Mouse (Mus musculus): ENCODE data around the gene Pth. TPM values are rescaled to one million over a fixed set of nuclear protein-coding genes. Genes with fewer than 3 reads are reported as not detected.

Gene Pth
- polyA plus RNA-seq, 1 experiment, result not detected

DNA sequence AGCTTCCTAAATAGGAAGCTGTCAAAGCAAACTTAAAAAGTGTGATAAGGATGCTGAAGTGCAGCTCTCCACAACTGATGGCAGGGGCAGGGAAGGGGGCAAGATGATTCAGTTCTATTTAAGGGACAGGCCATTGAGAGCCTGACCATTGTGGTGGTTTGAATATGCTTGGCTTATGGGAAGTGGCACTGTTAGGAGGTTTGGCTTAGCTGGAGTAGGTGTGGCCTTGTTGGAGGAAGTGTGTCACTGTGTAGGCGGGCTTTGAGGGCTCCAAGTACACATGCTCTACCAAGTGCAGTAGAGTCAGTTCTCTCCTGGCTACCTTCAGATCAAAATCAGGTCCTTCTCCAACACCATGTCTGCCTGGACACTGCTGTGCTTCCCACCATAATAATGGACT lies 28.2 kb upstream of the Pth start:
- H3K27ac ChIP-seq (ENCODE audit: insufficient read depth, low read length), result no peak overlapping the region
- H3K4me1 ChIP-seq (ENCODE audit: control insufficient read depth, insufficient read depth, insufficient read length), result 0 out of 2 replicates have a peak, but pooled peaks cover 3% of the 10 kb centered on the region
- H3K27me3 ChIP-seq (ENCODE audit: control insufficient read depth, insufficient read depth, low read length), result no peaks in the 10 kb centered on the region
- WGBS, result 77% methylated on average over 1 of the region's 1 CpGs
- no peak overlapping the region for H3K4me3 ChIP-seq (ENCODE audit: extremely low read depth, insufficient read depth, insufficient read length)
- H3K36me3 ChIP-seq (ENCODE audit: control insufficient read depth, insufficient read depth, low read length), result no peaks in the 10 kb centered on the region
- no peak for DNase-seq (ENCODE audit: low read depth in 1 of 2, low spot score in 2 of 2)
- TF ChIP-seq CTCF (IDR thresholded peaks at IDR 0.05; ENCODE audit: extremely low read depth, insufficient read depth, insufficient read length, insufficient replicate concordance) (no peak), POLR2A (IDR thresholded peaks at IDR 0.05; ENCODE audit: low read depth, low read length) (no peak)

DNA sequence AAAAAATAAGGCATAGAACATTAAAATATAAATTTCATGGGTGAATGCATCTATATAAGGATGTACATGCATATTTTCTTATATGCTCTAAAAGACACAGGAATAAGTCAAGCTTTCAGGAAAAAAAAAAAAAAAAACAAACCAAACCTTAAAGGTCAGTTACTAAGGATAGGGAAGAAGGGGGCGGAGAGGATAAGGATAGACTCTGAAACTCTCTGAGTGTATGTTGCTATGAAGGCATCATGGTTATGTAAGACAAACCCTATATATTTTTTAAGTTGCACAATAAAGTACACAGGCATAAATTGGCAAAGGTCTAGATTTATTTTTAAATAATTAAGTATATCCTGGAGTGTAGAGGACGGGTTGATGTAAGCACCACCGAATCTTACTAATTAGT lies 26.9 kb upstream of the Pth start:
- H3K4me3 ChIP-seq (ENCODE audit: extremely low read depth, insufficient read depth, insufficient read length), result no peak overlapping the region
- no peak for TF ChIP-seq POLR2A (IDR thresholded peaks at IDR 0.05; ENCODE audit: low read depth, low read length)
- TF ChIP-seq CTCF (IDR thresholded peaks at IDR 0.05; ENCODE audit: extremely low read depth, insufficient read depth, insufficient read length, insufficient replicate concordance), result no peak
- WGBS, result 96% methylated on average over 3 of the region's 3 CpGs

DNA sequence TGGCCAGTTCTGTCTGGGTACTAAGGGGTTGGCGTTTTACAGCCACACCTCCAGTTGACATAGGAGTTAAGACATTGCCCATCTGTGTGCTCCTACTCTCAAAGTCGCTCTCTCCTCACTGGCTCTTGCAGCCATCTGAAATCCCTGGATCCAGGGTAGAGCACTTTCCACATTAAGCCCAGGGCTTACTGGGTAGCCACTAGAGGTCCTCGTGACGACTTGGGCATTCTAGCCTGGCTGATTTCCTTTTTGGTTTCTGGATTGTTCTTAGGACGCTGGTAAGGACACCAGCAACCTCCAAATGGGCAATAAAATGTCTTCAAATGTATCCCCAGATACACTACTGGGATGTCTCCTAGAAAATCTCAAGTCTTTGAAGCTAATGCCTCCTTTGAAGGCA lies 20.3 kb upstream of the Pth start:
- Histone ChIP-seq H3K27ac (ENCODE audit: insufficient read depth, low read length) (no peak overlapping the region), H3K4me1 (ENCODE audit: control insufficient read depth, insufficient read depth, insufficient read length) (no peaks in the 10 kb centered on the region), H3K27me3 (ENCODE audit: control insufficient read depth, insufficient read depth, low read length) (no peaks in the 10 kb centered on the region), H3K36me3 (ENCODE audit: control insufficient read depth, insufficient read depth, low read length) (no peaks in the 10 kb centered on the region), H3K4me3 (ENCODE audit: extremely low read depth, insufficient read depth, insufficient read length) (no peak overlapping the region)
- TF ChIP-seq CTCF (IDR thresholded peaks at IDR 0.05; ENCODE audit: extremely low read depth, insufficient read depth, insufficient read length, insufficient replicate concordance) (no peak), POLR2A (IDR thresholded peaks at IDR 0.05; ENCODE audit: low read depth, low read length) (no peak)
- WGBS, result 64% methylated on average over 5 of the region's 5 CpGs
- no peak for DNase-seq (ENCODE audit: low read depth in 1 of 2, low spot score in 2 of 2)

More for the DNA sequence above, 26.9 kb upstream of the Pth start:
- H3K27ac ChIP-seq (ENCODE audit: insufficient read depth, low read length), result no peak overlapping the region
- H3K36me3 ChIP-seq (ENCODE audit: control insufficient read depth, insufficient read depth, low read length), result no peaks in the 10 kb centered on the region
- no peak for DNase-seq (ENCODE audit: low read depth in 1 of 2, low spot score in 2 of 2)
- 0 out of 2 replicates have a peak, but pooled peaks cover 3% of the 10 kb centered on the region for H3K4me1 ChIP-seq (ENCODE audit: control insufficient read depth, insufficient read depth, insufficient read length)
- H3K27me3 ChIP-seq (ENCODE audit: control insufficient read depth, insufficient read depth, low read length), result no peaks in the 10 kb centered on the region

DNA sequence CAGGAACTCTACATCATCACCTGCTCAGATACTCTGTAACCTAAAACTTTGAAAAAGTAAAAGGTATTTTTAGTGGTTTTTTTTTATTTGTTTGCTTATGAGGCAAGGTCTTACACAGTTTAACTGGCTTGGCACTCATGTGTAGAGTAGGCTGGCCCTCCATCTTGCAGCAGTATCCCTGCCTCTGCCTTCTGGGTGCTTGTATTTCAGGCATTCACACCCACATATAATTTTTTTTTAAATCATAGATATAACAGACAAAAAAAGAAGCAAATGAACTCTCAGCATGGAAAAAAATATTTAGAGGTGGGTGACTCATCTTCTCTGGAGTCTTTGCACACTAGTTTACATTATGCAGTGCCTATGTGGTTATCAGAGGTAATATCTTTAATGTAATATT lies 9.7 kb upstream of the Pth start:
- DNase-seq (ENCODE audit: low read depth in 1 of 2, low spot score in 2 of 2), result no peak
- H3K27ac ChIP-seq (ENCODE audit: insufficient read depth, low read length), result no peak overlapping the region
- H3K4me3 ChIP-seq (ENCODE audit: extremely low read depth, insufficient read depth, insufficient read length), result no peak overlapping the region
- TF ChIP-seq CTCF (IDR thresholded peaks at IDR 0.05; ENCODE audit: extremely low read depth, insufficient read depth, insufficient read length, insufficient replicate concordance) (no peak), POLR2A (IDR thresholded peaks at IDR 0.05; ENCODE audit: low read depth, low read length) (no peak)
- H3K4me1 ChIP-seq (ENCODE audit: control insufficient read depth, insufficient read depth, insufficient read length), result no peaks in the 10 kb centered on the region
- H3K27me3 ChIP-seq (ENCODE audit: control insufficient read depth, insufficient read depth, low read length), result no peaks in the 10 kb centered on the region
- no peaks in the 10 kb centered on the region for H3K36me3 ChIP-seq (ENCODE audit: control insufficient read depth, insufficient read depth, low read length)

DNA sequence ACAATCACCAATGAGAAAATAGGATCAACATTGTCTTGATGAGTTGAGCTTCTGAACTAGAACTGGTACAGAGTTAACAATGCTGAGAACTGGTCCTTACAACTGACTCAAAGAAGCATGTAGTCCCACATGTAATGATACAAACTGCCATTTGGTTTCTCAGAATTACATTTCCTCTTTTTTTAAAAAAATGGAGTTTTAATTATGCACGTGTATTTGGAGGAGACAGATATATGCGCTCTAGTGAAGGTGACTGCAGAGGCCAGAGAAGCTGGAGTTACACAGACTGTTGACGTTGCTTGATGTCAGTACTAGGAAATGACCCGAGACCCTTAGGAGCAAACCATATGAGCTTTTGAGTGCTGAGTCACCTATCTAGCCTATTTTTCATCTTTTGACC lies 8.3 kb upstream of the Pth start:
- Histone ChIP-seq H3K4me1 (ENCODE audit: control insufficient read depth, insufficient read depth, insufficient read length) (no peaks in the 10 kb centered on the region), H3K4me3 (ENCODE audit: extremely low read depth, insufficient read depth, insufficient read length) (no peak overlapping the region), H3K27me3 (ENCODE audit: control insufficient read depth, insufficient read depth, low read length) (no peaks in the 10 kb centered on the region), H3K36me3 (ENCODE audit: control insufficient read depth, insufficient read depth, low read length) (no peaks in the 10 kb centered on the region), H3K27ac (ENCODE audit: insufficient read depth, low read length) (no peak overlapping the region)
- DNase-seq (ENCODE audit: low read depth in 1 of 2, low spot score in 2 of 2), result no peak
- WGBS, result 70% methylated on average over 4 of the region's 4 CpGs
- no peak for TF ChIP-seq CTCF (IDR thresholded peaks at IDR 0.05; ENCODE audit: extremely low read depth, insufficient read depth, insufficient read length, insufficient replicate concordance)
- no peak for TF ChIP-seq POLR2A (IDR thresholded peaks at IDR 0.05; ENCODE audit: low read depth, low read length)

DNA sequence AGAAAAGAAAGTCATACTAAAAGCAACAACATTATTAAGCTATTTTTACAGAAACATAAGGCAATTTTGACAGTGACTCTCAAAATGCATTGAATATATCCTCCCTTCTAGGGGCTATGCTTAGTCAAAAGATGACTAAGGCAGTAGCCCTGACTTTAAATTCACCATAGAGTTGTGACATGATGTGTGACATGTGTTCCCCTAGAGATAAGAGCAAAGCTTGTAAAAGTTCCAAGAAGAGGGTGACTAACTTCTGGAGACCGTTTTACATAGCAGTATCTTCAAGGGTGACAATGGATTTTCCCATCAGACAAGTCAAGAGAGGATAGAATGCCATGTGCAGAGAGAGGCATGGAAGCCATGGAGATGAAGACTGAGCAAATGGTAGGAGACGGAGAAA lies 3.2 kb upstream of the Pth start:
- Histone ChIP-seq H3K36me3 (ENCODE audit: control insufficient read depth, insufficient read depth, low read length) (no peaks in the 10 kb centered on the region), H3K27me3 (ENCODE audit: control insufficient read depth, insufficient read depth, low read length) (no peaks in the 10 kb centered on the region), H3K4me1 (ENCODE audit: control insufficient read depth, insufficient read depth, insufficient read length) (no peaks in the 10 kb centered on the region), H3K4me3 (ENCODE audit: extremely low read depth, insufficient read depth, insufficient read length) (no peak overlapping the region), H3K27ac (ENCODE audit: insufficient read depth, low read length) (no peak overlapping the region)
- 72% methylated on average over 2 of the region's 2 CpGs for WGBS
- TF ChIP-seq CTCF (IDR thresholded peaks at IDR 0.05; ENCODE audit: extremely low read depth, insufficient read depth, insufficient read length, insufficient replicate concordance) (no peak), POLR2A (IDR thresholded peaks at IDR 0.05; ENCODE audit: low read depth, low read length) (no peak)
- DNase-seq (ENCODE audit: low read depth in 1 of 2, low spot score in 2 of 2), result no peak

DNA sequence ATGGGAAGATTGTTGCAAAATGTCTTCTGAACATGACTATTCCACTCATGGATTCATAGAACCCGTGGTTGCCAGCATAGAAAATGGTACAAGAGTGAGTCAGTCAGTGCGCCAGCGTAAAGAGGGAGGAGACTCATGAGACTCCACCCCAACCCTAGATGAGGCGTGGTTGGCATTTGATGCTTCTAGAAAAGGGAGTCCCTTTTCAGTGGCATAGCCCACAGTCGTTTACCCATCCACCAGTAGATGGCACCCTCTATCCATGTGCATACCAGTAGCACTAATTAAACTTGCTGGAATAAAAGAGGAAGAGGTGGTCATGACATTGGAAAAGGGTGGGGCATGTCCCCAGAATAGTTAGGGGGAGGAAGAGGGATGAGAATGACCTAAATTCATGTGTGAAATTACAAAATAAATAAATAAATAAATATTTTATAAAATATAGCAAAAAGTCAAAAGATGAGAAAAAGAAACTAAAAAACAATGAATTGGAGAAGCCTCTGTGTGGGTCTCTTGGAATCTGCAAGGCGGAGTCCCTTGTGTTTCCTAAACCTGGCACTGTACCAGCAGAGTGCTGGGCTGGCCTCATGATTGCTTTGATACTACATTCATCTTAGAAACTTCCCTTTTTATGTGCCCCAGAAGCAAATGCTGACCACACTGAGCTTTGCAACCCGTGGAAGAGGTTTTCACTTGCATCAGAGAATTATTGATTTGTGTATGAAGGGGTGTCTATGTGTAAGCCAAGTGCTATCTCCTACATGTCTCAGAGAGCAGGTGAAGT lies 10.3 kb downstream of the Pth start:
- WGBS, result 4% methylated on average over 7 of the region's 7 CpGs
- DNase-seq (ENCODE audit: low read depth in 1 of 2, low spot score in 2 of 2), result peak; percentile 42 to 77
- Histone ChIP-seq H3K27ac (ENCODE audit: insufficient read depth, low read length) (no peak overlapping the region), H3K4me3 (ENCODE audit: extremely low read depth, insufficient read depth, insufficient read length) (no peak overlapping the region), H3K4me1 (ENCODE audit: control insufficient read depth, insufficient read depth, insufficient read length) (no peaks in the 10 kb centered on the region), H3K27me3 (ENCODE audit: control insufficient read depth, insufficient read depth, low read length) (no peaks in the 10 kb centered on the region), H3K36me3 (ENCODE audit: control insufficient read depth, insufficient read depth, low read length) (no peaks in the 10 kb centered on the region)
- TF ChIP-seq CTCF (IDR thresholded peaks at IDR 0.05; ENCODE audit: extremely low read depth, insufficient read depth, insufficient read length, insufficient replicate concordance) (peak; percentile 52; the same call in 1 of the 2 replicates), POLR2A (IDR thresholded peaks at IDR 0.05; ENCODE audit: low read depth, low read length) (no peak)

Measured in spleen, adult 2 months (tissue).